Mouse (Mus musculus): ENCODE data around the gene Hrh1.

- TF ChIP-seq CTCF (IDR thresholded peaks at IDR 0.05; ENCODE audit: low read depth, low read length) = no peak
- TF ChIP-seq POLR2A (IDR thresholded peaks at IDR 0.05; ENCODE audit: borderline replicate concordance, low read depth, low read length) = no peak
Observed at GRCm38 (mm10) chr6:114362355-114362754, 35.4 kb upstream of the Hrh1 start.
